Mouse (Mus musculus) limb, embryonic 13.5 days (tissue): ENCODE measurements at regions not wholly inside any gene's neighbourhood (a gene's known extent, or its start where the extent isn't known, plus 50 kb on each side); places are given as distances from the start of the nearest gene placed in this dataset.

Experiments used
- ATAC-seq: fragments of 200-750 bp; cut with Nextera tagmentation; 2 replicates; pipeline ENCODE4 v1.8.0; 2017; ENCODE audit warnings: low read depth, moderate number of reproducible peaks, moderate TSS enrichment; ENCODE audit not compliant: low FRiP score
- H3K27ac ChIP-seq: fragments of 300-500 bp; sonication (generic); 2 replicates; pipeline ENCODE4 v1.5.1; 2015; ENCODE audit warnings: inconsistent platforms, mild to moderate bottlenecking, moderate library complexity
- H3K27me3 ChIP-seq: fragments of 300-500 bp; sonication (generic); 2 replicates; pipeline ENCODE4 v1.6.1; 2015; ENCODE audit warnings: mild to moderate bottlenecking, inconsistent platforms
- H3K36me3 ChIP-seq: fragments of 300-500 bp; sonication (generic); 2 replicates; pipeline ENCODE4 v1.6.1; 2015; ENCODE audit warnings: inconsistent platforms, mild to moderate bottlenecking, moderate library complexity
- H3K4me1 ChIP-seq: fragments of 300-500 bp; sonication (generic); 2 replicates; pipeline ENCODE4 v1.6.1; 2015; ENCODE audit warnings: inconsistent platforms
- H3K4me2 ChIP-seq: fragments of 300-500 bp; sonication (generic); replicated peaks from 2 replicates; pipeline ENCODE4 v1.6.1; 2015; ENCODE audit warnings: inconsistent platforms, mild to moderate bottlenecking, moderate library complexity
- H3K4me3 ChIP-seq: fragments of 300-500 bp; sonication (generic); 2 replicates; pipeline ENCODE4 v1.5.1; 2015; ENCODE audit warnings: moderate library complexity, mild to moderate bottlenecking, inconsistent platforms
- H3K9ac ChIP-seq: fragments of 300-500 bp; sonication (generic); 2 replicates; pipeline ENCODE4 v1.6.1; 2015; ENCODE audit warnings: mild to moderate bottlenecking, inconsistent platforms
- H3K9me3 ChIP-seq: fragments of 300-500 bp; sonication (generic); 2 replicates; pipeline ENCODE4 v1.6.1; 2016; ENCODE audit warnings: inconsistent platforms
- WGBS: fragments of 180-500 bp; shearing (Covaris S2); methylation state at CpG from one replicate; pipeline ENCODE4 v1.1.7; 2015; 5-methylcytosine and 5-hydroxymethylcytosine counted together

- Histone ChIP-seq H3K9ac (no peak overlapping the region), H3K27ac (no peak overlapping the region), H3K4me2 (no peak overlapping the region), H3K36me3 (no peaks in the 10 kb centered on the region), H3K4me3 (no peak overlapping the region), H3K9me3 (no peaks in the 10 kb centered on the region), H3K4me1 (peaks cover 10% of the 10 kb centered on the region), H3K27me3 (no peaks in the 10 kb centered on the region)
- WGBS = 33% methylated on average over 8 of the region's 8 CpGs
- ATAC-seq = no peak
Measured at GRCm38 (mm10) chr2:109510070-109510979, 164.2 kb upstream of the Bdnf start.

GRCm38 (mm10) chr2:109511142-109511541, 163.4 kb upstream of the Bdnf start:
- Histone ChIP-seq H3K4me1 (peaks cover 10% of the 10 kb centered on the region), H3K9ac (no peak overlapping the region), H3K4me3 (no peak overlapping the region), H3K9me3 (no peaks in the 10 kb centered on the region), H3K27ac (no peak overlapping the region), H3K36me3 (no peaks in the 10 kb centered on the region), H3K27me3 (no peaks in the 10 kb centered on the region), H3K4me2 (no peak overlapping the region)
- no peak for ATAC-seq
- WGBS = 74% methylated on average over 4 of the region's 4 CpGs

DNA sequence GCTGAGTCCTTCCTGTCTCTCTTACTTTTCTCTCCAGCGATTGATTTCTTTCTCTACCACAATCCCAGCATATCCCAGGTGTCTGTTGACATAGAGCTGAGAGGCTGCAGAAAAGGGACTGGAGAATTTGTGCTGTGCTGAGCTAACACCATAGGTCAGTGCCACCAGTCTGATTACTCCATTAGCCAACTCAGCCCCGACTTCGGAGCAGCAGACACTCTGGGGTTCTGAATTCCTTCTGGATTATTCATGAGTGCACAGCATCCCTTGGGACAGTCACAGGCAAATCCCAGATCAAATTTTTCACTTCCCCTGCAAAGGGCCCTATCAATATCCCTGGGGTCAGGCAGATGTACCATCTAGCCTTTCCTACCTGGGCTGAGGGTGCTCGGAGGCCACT, 155.2 kb upstream of the Bdnf start:
- no peak for ATAC-seq
- no peaks in the 10 kb centered on the region for H3K4me1 ChIP-seq
- no peaks in the 10 kb centered on the region for H3K27me3 ChIP-seq
- H3K36me3 ChIP-seq = no peaks in the 10 kb centered on the region
- H3K4me3 ChIP-seq = no peak overlapping the region
- no peak overlapping the region for H3K4me2 ChIP-seq
- no peaks in the 10 kb centered on the region for H3K9me3 ChIP-seq
- H3K27ac ChIP-seq = no peak overlapping the region
- H3K9ac ChIP-seq = no peak overlapping the region
- 76% methylated on average over 4 of the region's 4 CpGs for WGBS

DNA sequence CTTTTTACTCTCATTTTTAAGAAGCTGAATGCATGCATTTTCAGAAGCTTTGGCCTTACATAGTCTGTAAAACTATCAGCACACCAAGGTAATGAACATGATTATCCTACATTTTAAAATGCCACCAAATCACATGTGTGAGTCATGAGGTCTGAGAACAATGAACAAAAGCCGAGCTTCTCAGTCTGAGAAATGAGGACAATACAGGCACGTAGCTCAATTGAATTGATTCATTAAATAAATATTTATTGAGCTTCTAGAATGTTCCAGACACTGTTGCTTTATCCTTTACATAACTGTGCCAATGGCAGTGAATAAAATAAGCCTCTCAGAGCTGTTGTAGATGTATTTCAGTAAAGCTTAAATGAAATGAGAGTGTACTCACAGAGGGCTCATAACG, 154.0 kb upstream of the Bdnf start:
- H3K36me3 ChIP-seq = no peaks in the 10 kb centered on the region
- H3K27ac ChIP-seq = no peak overlapping the region
- H3K9ac ChIP-seq = no peak overlapping the region
- H3K4me2 ChIP-seq = no peak overlapping the region
- no peak for ATAC-seq
- no peaks in the 10 kb centered on the region for H3K9me3 ChIP-seq
- H3K4me1 ChIP-seq = no peaks in the 10 kb centered on the region
- H3K27me3 ChIP-seq = no peaks in the 10 kb centered on the region
- WGBS = 81% methylated on average over 3 of the region's 3 CpGs
- no peak overlapping the region for H3K4me3 ChIP-seq

DNA sequence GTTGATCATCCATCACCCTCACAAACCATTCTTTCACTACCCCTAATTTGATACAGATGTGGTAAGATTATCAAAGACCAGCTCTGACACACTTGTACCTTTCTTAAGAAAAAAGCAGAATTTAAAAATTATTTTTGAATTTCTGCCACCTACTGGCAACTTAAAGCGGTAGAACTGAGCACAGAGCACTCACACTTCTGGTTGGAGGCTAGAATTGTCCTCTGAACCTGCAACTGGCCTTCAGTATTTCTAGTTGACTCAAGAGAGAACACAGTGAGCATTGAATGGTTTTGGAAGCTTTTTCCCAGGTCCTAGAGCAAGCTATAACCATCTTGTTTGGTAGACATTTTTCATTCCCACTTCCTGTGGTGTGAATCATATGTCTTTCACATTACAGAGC, 135.0 kb upstream of the Bdnf start:
- Histone ChIP-seq H3K36me3 (no peaks in the 10 kb centered on the region), H3K9ac (no peak overlapping the region), H3K4me3 (no peak overlapping the region), H3K4me1 (peaks cover 4% of the 10 kb centered on the region), H3K4me2 (no peak overlapping the region), H3K9me3 (no peaks in the 10 kb centered on the region), H3K27ac (no peak overlapping the region), H3K27me3 (no peaks in the 10 kb centered on the region)
- WGBS = 55% methylated on average over 1 of the region's 1 CpGs
- ATAC-seq = no peak

GRCm38 (mm10) chr2:109546486-109547115, 127.9 kb upstream of the Bdnf start:
- Histone ChIP-seq H3K9me3 (no peaks in the 10 kb centered on the region), H3K4me3 (no peak overlapping the region), H3K27me3 (no peaks in the 10 kb centered on the region), H3K27ac (no peak overlapping the region), H3K36me3 (no peaks in the 10 kb centered on the region), H3K9ac (no peak overlapping the region), H3K4me2 (no peak overlapping the region), H3K4me1 (peaks cover 4% of the 10 kb centered on the region)
- 82% methylated on average over 7 of the region's 7 CpGs for WGBS
- no peak for ATAC-seq

DNA sequence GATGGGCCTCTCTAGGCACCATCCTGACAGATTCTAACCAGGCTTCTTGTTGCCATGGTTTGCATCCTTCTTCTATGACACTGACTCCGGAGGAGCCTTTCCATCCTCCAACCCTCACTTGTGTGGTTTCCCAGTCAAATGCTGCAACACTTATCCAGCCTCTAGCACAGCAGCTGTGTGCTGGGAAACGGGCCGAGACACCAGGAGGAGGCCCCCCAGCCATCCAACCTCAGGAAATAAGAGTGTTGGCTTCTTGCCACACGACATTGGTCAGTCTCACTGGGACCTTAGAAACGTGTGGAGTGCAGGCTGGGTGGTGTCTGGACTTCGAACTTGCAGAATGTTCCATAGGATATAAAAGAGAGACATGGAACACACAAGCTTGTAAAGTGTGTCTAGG, 119.9 kb upstream of the Bdnf start:
- Histone ChIP-seq H3K36me3 (no peaks in the 10 kb centered on the region), H3K4me2 (no peak overlapping the region), H3K9ac (no peak overlapping the region), H3K27me3 (no peaks in the 10 kb centered on the region), H3K9me3 (no peaks in the 10 kb centered on the region), H3K4me1 (no peaks in the 10 kb centered on the region), H3K4me3 (no peak overlapping the region), H3K27ac (no peak overlapping the region)
- WGBS = 60% methylated on average over 6 of the region's 6 CpGs
- ATAC-seq = 0 out of 2 replicates have a peak, but pooled peaks have one; percentile 59

- H3K9ac ChIP-seq = no peak overlapping the region
- no peak overlapping the region for H3K4me2 ChIP-seq
- WGBS = 62% methylated on average over 9 of the region's 9 CpGs
- H3K4me3 ChIP-seq = no peak overlapping the region
- ATAC-seq = no peak
- no peaks in the 10 kb centered on the region for H3K9me3 ChIP-seq
- H3K4me1 ChIP-seq = no peaks in the 10 kb centered on the region
- no peaks in the 10 kb centered on the region for H3K36me3 ChIP-seq
- H3K27me3 ChIP-seq = no peaks in the 10 kb centered on the region
- no peak overlapping the region for H3K27ac ChIP-seq
Measured at GRCm38 (mm10) chr2:109559088-109560030, 115.1 kb upstream of the Bdnf start.

- no peak overlapping the region for H3K4me2 ChIP-seq
- no peaks in the 10 kb centered on the region for H3K27me3 ChIP-seq
- ATAC-seq = no peak
- no peak overlapping the region for H3K4me3 ChIP-seq
- H3K27ac ChIP-seq = no peak overlapping the region
- 91% methylated on average over 3 of the region's 3 CpGs for WGBS
- H3K36me3 ChIP-seq = no peaks in the 10 kb centered on the region
- H3K9ac ChIP-seq = no peak overlapping the region
- no peaks in the 10 kb centered on the region for H3K9me3 ChIP-seq
- no peaks in the 10 kb centered on the region for H3K4me1 ChIP-seq
Measured at GRCm38 (mm10) chr2:109562996-109563395, 111.5 kb upstream of the Bdnf start.

DNA sequence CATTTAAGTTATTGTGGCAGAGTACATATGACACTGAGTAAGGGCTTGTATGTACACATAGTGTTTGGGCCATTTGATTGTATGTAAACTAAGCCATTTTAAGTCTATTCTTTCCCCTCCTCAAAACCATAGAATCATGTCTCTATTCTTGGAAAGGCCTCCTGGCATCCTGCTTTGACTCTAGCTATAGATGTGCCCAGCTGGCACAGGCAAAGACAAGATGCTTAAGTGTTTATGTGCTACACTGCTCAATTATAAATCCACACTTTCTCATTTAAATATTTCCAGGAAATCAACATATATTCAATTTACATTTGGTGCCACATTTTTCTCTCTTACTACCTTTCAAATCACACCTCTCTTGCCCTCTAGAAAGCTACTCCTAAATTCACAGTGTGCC, 97.6 kb upstream of the Bdnf start:
- no peaks in the 10 kb centered on the region for H3K27me3 ChIP-seq
- no peak overlapping the region for H3K27ac ChIP-seq
- H3K9me3 ChIP-seq = no peaks in the 10 kb centered on the region
- no peaks in the 10 kb centered on the region for H3K4me1 ChIP-seq
- H3K4me3 ChIP-seq = no peak overlapping the region
- ATAC-seq = no peak
- H3K36me3 ChIP-seq = no peaks in the 10 kb centered on the region
- no peak overlapping the region for H3K9ac ChIP-seq
- no peak overlapping the region for H3K4me2 ChIP-seq

DNA sequence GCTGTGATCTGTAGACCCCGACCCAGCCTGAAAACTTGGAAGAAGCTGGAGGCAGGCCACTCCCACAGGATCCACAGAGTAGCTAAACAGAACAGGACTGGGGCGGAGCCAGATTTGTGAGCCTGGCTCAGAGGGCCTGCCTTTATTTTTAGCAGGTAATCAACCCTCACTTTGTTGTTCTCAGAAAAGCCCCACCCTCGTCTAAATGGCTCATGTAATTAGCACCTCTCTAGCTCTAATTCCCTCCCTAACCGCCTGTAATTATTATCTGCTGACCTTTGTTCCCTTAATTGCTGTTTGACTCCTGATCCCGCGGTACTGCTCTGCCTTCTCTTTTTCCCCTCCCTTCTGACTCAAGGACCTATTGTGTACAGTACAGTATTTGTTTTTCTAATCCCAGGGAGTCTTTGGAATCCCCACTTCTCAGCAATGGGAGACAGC, 95.6 kb upstream of the Bdnf start:
- Histone ChIP-seq H3K36me3 (no peaks in the 10 kb centered on the region), H3K9me3 (no peaks in the 10 kb centered on the region), H3K27me3 (no peaks in the 10 kb centered on the region), H3K9ac (no peak overlapping the region), H3K4me2 (peak overlapping the region; percentile 35), H3K4me1 (no peaks in the 10 kb centered on the region), H3K4me3 (no peak overlapping the region), H3K27ac (no peak overlapping the region)
- ATAC-seq = peak; percentile 83
- 6% methylated on average over 6 of the region's 6 CpGs for WGBS
